28 mouse cellular contexts compared by ENCODE assay signal in the genomic region with DNA sequence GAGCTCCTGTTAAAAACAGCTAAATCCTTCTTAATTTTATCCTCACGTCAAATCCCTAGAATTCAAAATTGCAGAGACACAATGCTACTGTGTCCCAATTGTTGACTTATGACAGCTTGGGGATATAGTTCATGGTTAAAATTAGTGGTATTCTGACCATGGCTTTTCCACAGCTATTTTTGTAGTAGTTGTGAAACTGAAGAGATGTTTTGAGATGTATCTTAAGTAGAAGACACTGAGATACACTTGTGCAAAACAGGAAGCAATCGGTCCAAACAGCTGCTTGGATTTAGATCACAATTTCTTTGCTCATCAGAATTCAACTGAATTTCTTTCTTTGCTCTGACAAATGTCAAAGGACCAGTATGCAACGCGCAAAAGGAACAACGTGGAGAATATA. TPM values are rescaled to one million over a fixed set of nuclear protein-coding genes. Genes with fewer than 3 reads are reported as not detected.
A peak's percentile ranks its signal among the peaks of the same experiment; 100 is the strongest.
DNase-seq lines count a peak whose midpoint lies in the region; ATAC-seq and TF ChIP-seq lines count a peak whose summit lies in the region.
"Had no signal": no experiment of that assay in that cellular context is flagged by ENCODE, and none has a peak within 500 bp of the region (broad histone marks: within the 10 kb centered on the region; RNA-seq: fewer than 3 reads in every experiment).

No protein-coding gene starts in this region.

- no peak for TF ChIP-seq POLR2A in bone marrow macrophage, adult 2 months (IDR thresholded peaks at IDR 0.05; ENCODE audit: borderline replicate concordance, low read depth, low read length)

- TF ChIP-seq CTCF in liver, postnatal 0 days (IDR thresholded peaks at IDR 0.05; ENCODE audit: low read depth) = no peak
- TF ChIP-seq CTCF in bone marrow macrophage, adult 2 months (IDR thresholded peaks at IDR 0.05; ENCODE audit: low read depth, low read length) = no peak

- no peaks in the 10 kb centered on the region for H3K9me3 ChIP-seq in liver, postnatal 0 days (ENCODE audit: low read length)
- H3K9me3 ChIP-seq in liver, embryonic 11.5 days (ENCODE audit: control insufficient read depth, low read length) = no peaks in the 10 kb centered on the region
- no peaks in the 10 kb centered on the region for H3K9me3 ChIP-seq in limb, embryonic 15.5 days
- H3K9me3 ChIP-seq: forebrain, embryonic 15.5 days; heart, embryonic 12.5 days; hindbrain, embryonic 12.5 days; limb, embryonic 12.5 days; liver, embryonic 13.5 days; midbrain, embryonic 10.5 days; neural tube, embryonic 12.5 days had no signal

- H3K4me1 ChIP-seq in liver, postnatal 0 days (ENCODE audit: insufficient read depth) = peaks cover 26% of the 10 kb centered on the region
- 0 out of 2 replicates have a peak, but pooled peaks cover 2% of the 10 kb centered on the region for H3K4me1 ChIP-seq in liver, embryonic 11.5 days (replicated peaks; ENCODE audit: control insufficient read depth, insufficient read depth, low read length)
- peaks cover 16% of the 10 kb centered on the region for H3K4me1 ChIP-seq in bone marrow macrophage, adult 2 months (ENCODE audit: control insufficient read depth, insufficient read depth, low read length)
- H3K4me1 ChIP-seq in limb, embryonic 15.5 days = peaks cover 3% of the 10 kb centered on the region; the same call in 1 of the 2 replicates
- H3K4me1 ChIP-seq: neural tube, embryonic 12.5 days had no signal

- DNase-seq in heart, adult 18-20 months = peak; percentile 16 to 23
- no peak for DNase-seq in heart, adult 9 months (ENCODE audit: low spot score in 2 of 2)
- DNase-seq in liver, postnatal 0 days = no peak
- no peak for DNase-seq in liver, embryonic 11.5 days (ENCODE audit: low spot score)
- no peak for DNase-seq in adrenal gland, adult 2 months
- DNase-seq: B cell, adult 2 months; cerebellum, adult 11 months; cerebellum, adult 9-11 months; embryo, embryonic 11 days; kidney, adult 9 months; kidney, postnatal 10 days; liver, embryonic 13.5 days; lung, adult 2 months; right cerebral cortex, adult 18-20 months; right cerebral cortex, postnatal 4 days; thymus, adult 2 months; thymus, postnatal 36 days had no signal

- TF ChIP-seq EP300 in liver, postnatal 0 days (IDR thresholded peaks at IDR 0.05; ENCODE audit: low read depth) = no peak

- H3K27ac ChIP-seq in liver, postnatal 0 days (ENCODE audit: low read depth) = 0 out of 2 replicates have a peak overlapping the region, but pooled peaks have one; percentile 18
- H3K27ac ChIP-seq in liver, embryonic 11.5 days (ENCODE audit: low read depth, low read length) = no peak overlapping the region
- peak overlapping the region; percentile 14 for H3K27ac ChIP-seq in bone marrow macrophage, adult 2 months (ENCODE audit: insufficient read depth, low read depth, low read length)
- peak overlapping the region; percentile 1; the same call in 1 of the 2 replicates for H3K27ac ChIP-seq in limb, embryonic 15.5 days
- H3K27ac ChIP-seq: forebrain, embryonic 15.5 days; hindbrain, embryonic 12.5 days; limb, embryonic 12.5 days; liver, embryonic 13.5 days; midbrain, embryonic 10.5 days; neural tube, embryonic 12.5 days had no signal

- H3K4me2 ChIP-seq in liver, postnatal 0 days (ENCODE audit: low read depth, low read length) = no peak overlapping the region
- H3K4me2 ChIP-seq in liver, embryonic 11.5 days = no peak overlapping the region
- no peak overlapping the region for H3K4me2 ChIP-seq in limb, embryonic 15.5 days
- H3K4me2 ChIP-seq: forebrain, embryonic 15.5 days; heart, embryonic 12.5 days; hindbrain, embryonic 12.5 days; limb, embryonic 12.5 days; liver, embryonic 13.5 days; neural tube, embryonic 12.5 days had no signal

- 76% methylated on average over 5 of the region's 5 CpGs for WGBS in liver, postnatal 0 days (ENCODE audit: insufficient replicate concordance)
- WGBS in liver, embryonic 11.5 days = 81% methylated on average over 5 of the region's 5 CpGs
- 66% methylated on average over 5 of the region's 5 CpGs for WGBS in limb, embryonic 15.5 days

- no peak overlapping the region for H3K9ac ChIP-seq in liver, postnatal 0 days (replicated peaks)
- H3K9ac ChIP-seq in liver, embryonic 11.5 days (ENCODE audit: low read depth, low read length) = no peak overlapping the region
- H3K9ac ChIP-seq in limb, embryonic 15.5 days = no peak overlapping the region
- H3K9ac ChIP-seq: forebrain, embryonic 15.5 days; heart, embryonic 12.5 days; hindbrain, embryonic 12.5 days; limb, embryonic 12.5 days; liver, embryonic 13.5 days; neural tube, embryonic 12.5 days had no signal

- no peaks in the 10 kb centered on the region for H3K36me3 ChIP-seq in liver, postnatal 0 days (replicated peaks; ENCODE audit: insufficient read depth, low read length)
- H3K36me3 ChIP-seq in liver, embryonic 11.5 days (ENCODE audit: control insufficient read depth, insufficient read depth, low read length) = no peaks in the 10 kb centered on the region
- no peaks in the 10 kb centered on the region for H3K36me3 ChIP-seq in limb, embryonic 15.5 days
- H3K36me3 ChIP-seq: forebrain, embryonic 15.5 days; heart, embryonic 12.5 days; hindbrain, embryonic 12.5 days; limb, embryonic 12.5 days; liver, embryonic 13.5 days; midbrain, embryonic 10.5 days; neural tube, embryonic 12.5 days had no signal

- no peak overlapping the region for H3K4me3 ChIP-seq in liver, postnatal 0 days (ENCODE audit: low read depth, low read length)
- H3K4me3 ChIP-seq in liver, embryonic 11.5 days (ENCODE audit: low read depth, low read length) = no peak overlapping the region
- no peak overlapping the region for H3K4me3 ChIP-seq in bone marrow macrophage, adult 2 months (ENCODE audit: insufficient read depth, low read length)
- no peak overlapping the region for H3K4me3 ChIP-seq in limb, embryonic 15.5 days
- H3K4me3 ChIP-seq: forebrain, embryonic 15.5 days; heart, embryonic 12.5 days; hindbrain, embryonic 12.5 days; limb, embryonic 12.5 days; liver, embryonic 13.5 days; midbrain, embryonic 10.5 days; myocyte; neural tube, embryonic 12.5 days had no signal

- no peak for ATAC-seq in liver, postnatal 0 days
- no peak for ATAC-seq in liver, embryonic 11.5 days (replicated peaks; ENCODE audit: low FRiP score)
- ATAC-seq in limb, embryonic 15.5 days (ENCODE audit: insufficient number of reproducible peaks, low FRiP score, low TSS enrichment, low read depth) = no peak
- ATAC-seq: activated CD4-positive, CD25-positive, alpha-beta regulatory T cell, adult 4 months; forebrain, embryonic 15.5 days; intestine, postnatal 0 days had no signal

- no peaks in the 10 kb centered on the region for H3K27me3 ChIP-seq in liver, postnatal 0 days (ENCODE audit: insufficient read depth, low read length)
- H3K27me3 ChIP-seq in liver, embryonic 11.5 days (replicated peaks; ENCODE audit: control insufficient read depth, insufficient read depth, low read length) = no peaks in the 10 kb centered on the region
- H3K27me3 ChIP-seq in limb, embryonic 15.5 days = no peaks in the 10 kb centered on the region
- H3K27me3 ChIP-seq: forebrain, embryonic 15.5 days; heart, embryonic 12.5 days; hindbrain, embryonic 12.5 days; limb, embryonic 12.5 days; liver, embryonic 13.5 days; neural tube, embryonic 12.5 days had no signal

RNA-seq across cellular contexts. Expression of gene Nek7, which starts 2.9 kb away (rescaled TPM):
- 10 to 100 TPM; 76.8 to 80.9 TPM for total RNA-seq in heart, adult 18-20 months (2021)
- polyA plus RNA-seq in liver, postnatal 0 days (2015; fragmentation: Nextera tagmentation; extraction: Ambion mirVana) = 19.3 and 22.2 TPM in 2 replicates
- polyA plus RNA-seq in liver, embryonic 11.5 days (2014; fragmentation: Nextera tagmentation; extraction: Ambion mirVana) = 29.4 and 33.4 TPM in 2 replicates
- 78.1 and 79.1 TPM in 2 replicates for polyA plus RNA-seq in bone marrow macrophage, adult 2 months (2012; ENCODE audit: insufficient read depth, insufficient read length, missing spikeins)
- polyA plus RNA-seq in limb, embryonic 15.5 days (2015; fragmentation: Nextera tagmentation; extraction: Ambion mirVana) = 36.5 and 38.9 TPM in 2 replicates
- total RNA-seq in adrenal gland, adult 2 months (2021) = 10 to 100 TPM; 49.2 to 52.8 TPM
- 6.3 TPM in 2 replicates for polyA plus RNA-seq in adrenal gland, adult 2 months (2012; rRNA removed)

Comparison
In these comparisons a context has a peak if more than half of its experiments do, and no peak if none do; other contexts are left out.
1. DNase-seq: peak in heart, adult 18-20 months (2 of 2); none in heart, adult 9 months (0 of 2), liver, postnatal 0 days (single experiment), liver, embryonic 11.5 days (single experiment) and adrenal gland, adult 2 months (single experiment).